19 mouse cellular contexts compared by ENCODE assay signal in the genomic region with DNA sequence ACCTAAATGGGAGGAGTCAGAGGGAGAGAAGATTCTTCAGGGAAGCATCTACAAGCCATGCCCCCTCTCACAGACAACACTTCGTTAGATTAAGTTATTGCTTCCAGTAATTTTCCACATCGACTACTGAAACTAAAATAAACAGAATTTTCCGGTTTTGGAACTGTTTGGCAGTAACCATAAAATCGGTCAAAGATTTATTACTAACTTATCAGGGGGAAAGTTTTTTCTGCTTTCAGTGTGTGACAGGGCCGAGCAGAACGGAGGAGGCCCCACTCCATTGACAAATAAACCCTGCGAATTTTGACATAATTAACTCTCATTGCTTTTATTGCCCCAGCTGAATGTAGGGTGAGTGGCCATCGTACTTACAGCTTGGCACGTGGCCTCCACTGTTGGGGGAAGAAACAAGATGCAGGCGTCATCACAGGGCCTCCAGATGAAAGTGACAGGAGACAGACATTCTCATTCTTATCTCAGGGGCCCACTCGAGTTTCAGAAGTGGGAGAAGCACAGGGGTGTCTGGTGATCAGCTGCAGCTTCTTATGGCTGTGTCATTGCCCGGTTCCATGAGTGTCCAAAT.
DNase-seq lines count a peak whose midpoint lies in the region; ATAC-seq lines count a peak whose summit lies in the region.
"Had no signal": no experiment of that assay in that cellular context is flagged by ENCODE, and none has a peak within 500 bp of the region (broad histone marks: within the 10 kb centered on the region; RNA-seq: fewer than 3 reads in every experiment).

No protein-coding gene starts in this region.

- 0 out of 2 replicates have a peak, but pooled peaks cover 4% of the 10 kb centered on the region for H3K4me1 ChIP-seq in hindbrain, embryonic 14.5 days (replicated peaks; ENCODE audit: control insufficient read depth, insufficient read depth, low read length)
- H3K4me1 ChIP-seq: forebrain, embryonic 12.5 days; hindbrain, embryonic 12.5 days; midbrain, embryonic 12.5 days had no signal

- H3K36me3 ChIP-seq in hindbrain, embryonic 14.5 days (replicated peaks; ENCODE audit: control insufficient read depth, insufficient read depth): no peaks in the 10 kb centered on the region
- H3K36me3 ChIP-seq: forebrain, embryonic 12.5 days; G1E; hindbrain, embryonic 12.5 days; limb, embryonic 13.5 days; midbrain, embryonic 12.5 days had no signal

- no peaks in the 10 kb centered on the region for H3K27me3 ChIP-seq in hindbrain, embryonic 14.5 days (ENCODE audit: control insufficient read depth, insufficient read depth, low read length)
- H3K27me3 ChIP-seq: forebrain, embryonic 12.5 days; hindbrain, embryonic 12.5 days; limb, embryonic 13.5 days; midbrain, embryonic 12.5 days had no signal

- H3K4me3 ChIP-seq in hindbrain, embryonic 14.5 days (replicated peaks; ENCODE audit: low read length): no peak overlapping the region
- H3K4me3 ChIP-seq: forebrain, embryonic 12.5 days; hindbrain, embryonic 12.5 days; limb, embryonic 13.5 days; midbrain, embryonic 12.5 days; myocyte had no signal

- H3K4me2 ChIP-seq in hindbrain, embryonic 14.5 days (replicated peaks): no peak overlapping the region
- H3K4me2 ChIP-seq: forebrain, embryonic 12.5 days; hindbrain, embryonic 12.5 days; limb, embryonic 13.5 days; midbrain, embryonic 12.5 days had no signal

- no peaks in the 10 kb centered on the region for H3K9me3 ChIP-seq in hindbrain, embryonic 14.5 days (ENCODE audit: control insufficient read depth, low read length)
- H3K9me3 ChIP-seq: forebrain, embryonic 12.5 days; G1E; hindbrain, embryonic 12.5 days; limb, embryonic 13.5 days; midbrain, embryonic 12.5 days had no signal

- H3K27ac ChIP-seq in hindbrain, embryonic 14.5 days: no peak overlapping the region
- H3K27ac ChIP-seq: forebrain, embryonic 12.5 days; hindbrain, embryonic 12.5 days; limb, embryonic 13.5 days; midbrain, embryonic 12.5 days had no signal

- DNase-seq in kidney, adult 11 months: peak; percentile 17
- no peak for DNase-seq in kidney, adult 18-20 months
- DNase-seq in urinary bladder, postnatal 14 days (ENCODE audit: low spot score): peak; percentile 34
- no peak for DNase-seq in urinary bladder, postnatal 25 days (ENCODE audit: low spot score)
- peak; percentile 38 to 53 for DNase-seq in kidney, postnatal 4 days
- DNase-seq in left cerebral cortex, adult 18-20 months (ENCODE audit: low spot score in 2 of 2): no peak
- no peak for DNase-seq in hindbrain, embryonic 14.5 days (ENCODE audit: low spot score)
- no peak for DNase-seq in gastrocnemius, postnatal 25 days
- DNase-seq: adrenal gland, adult 2 months; cerebellum, postnatal 25 days; gastrocnemius, postnatal 14 days; heart, postnatal 10 days had no signal

- no peak for ATAC-seq in hindbrain, embryonic 14.5 days (ENCODE audit: low FRiP score)
- ATAC-seq: CD4-positive, CD25-positive, alpha-beta regulatory T cell, adult 4 months had no signal

- WGBS in hindbrain, embryonic 14.5 days: 80% methylated on average over 12 of the region's 12 CpGs

- no peak overlapping the region for H3K9ac ChIP-seq in hindbrain, embryonic 14.5 days
- H3K9ac ChIP-seq: forebrain, embryonic 12.5 days; hindbrain, embryonic 12.5 days; limb, embryonic 13.5 days; midbrain, embryonic 12.5 days had no signal

Comparison
In these comparisons a context has a peak if more than half of its experiments do, and no peak if none do; other contexts are left out.
1. DNase-seq: peak in kidney, adult 11 months (single experiment), urinary bladder, postnatal 14 days (single experiment) and kidney, postnatal 4 days (2 of 2); none in kidney, adult 18-20 months (single experiment), urinary bladder, postnatal 25 days (single experiment), left cerebral cortex, adult 18-20 months (0 of 2), hindbrain, embryonic 14.5 days (single experiment) and gastrocnemius, postnatal 25 days (single experiment).